Mouse (Mus musculus) hindbrain, embryonic 10.5 days (tissue): ENCODE results near the gene Osbpl5. TPM values are rescaled to one million over a fixed set of nuclear protein-coding genes. Genes with fewer than 3 reads are reported as not detected.
"Not testable (repeated sequence)": the region's sequence is repeated elsewhere in the genome, so short reads cannot be mapped to it uniquely, and the experiment has no call there.

Experiments used
- DNase-seq: peaks from one replicate; pipeline ENCODE4 v3.0.0-alpha.2; 2017; ENCODE audit warnings: low spot score
- H3K27ac ChIP-seq: fragments of 300-500 bp; sonication (generic); 2 replicates; pipeline ENCODE4 v1.5.1; 2016; ENCODE audit warnings: mild to moderate bottlenecking, moderate library complexity
- H3K27me3 ChIP-seq: fragments of 300-500 bp; sonication (generic); 2 replicates; pipeline ENCODE4 v1.6.1; 2016; ENCODE audit warnings: mild to moderate bottlenecking; ENCODE audit not compliant: poor library complexity, insufficient read depth, severe bottlenecking
- H3K36me3 ChIP-seq: fragments of 300-500 bp; sonication (generic); 2 replicates; pipeline ENCODE4 v1.6.1; 2016; ENCODE audit warnings: mild to moderate bottlenecking, moderate library complexity
- H3K4me1 ChIP-seq: fragments of 300-500 bp; sonication (generic); replicated peaks from 2 replicates; pipeline ENCODE4 v1.6.1; 2016; ENCODE audit warnings: mild to moderate bottlenecking
- H3K4me3 ChIP-seq: fragments of 300-500 bp; sonication (generic); 2 replicates; pipeline ENCODE4 v1.5.1; 2016; ENCODE audit warnings: mild to moderate bottlenecking, moderate library complexity
- H3K9me3 ChIP-seq: fragments of 300-500 bp; sonication (generic); 2 replicates; pipeline ENCODE4 v1.6.1; 2016; ENCODE audit warnings: mild to moderate bottlenecking, moderate library complexity
- WGBS: fragments of 180-500 bp; shearing (Covaris S2); methylation state at CpG from one replicate; pipeline ENCODE4 v1.1.7; 2016; 5-methylcytosine and 5-hydroxymethylcytosine counted together
- polyA plus RNA-seq: library from polyadenylated mRNA; unstranded; fragments of >200 nt; fragmentation: Nextera tagmentation; extraction: Ambion mirVana; gene quantifications from 2 replicates; pipeline ENCODE4 v1.2.1, GENCODE M21; 2016

The Osbpl5 gene
- polyA plus RNA-seq, 1 experiment from 2014 or later, result 20.8 TPM

GRCm38 (mm10) chr7:143643949-143644348 is 112.8 kb downstream of the Osbpl5 start:
- H3K27ac ChIP-seq, DNase-seq, H3K4me1 ChIP-seq, H3K9me3 ChIP-seq, H3K27me3 ChIP-seq, H3K4me3 ChIP-seq, H3K36me3 ChIP-seq: not testable (repeated sequence)
- WGBS, result 91% methylated on average over 2 of the region's 2 CpGs

Other genes starting within 250 kb of the Osbpl5 start
- gene Nap1l4, start 207.9 kb downstream of the Osbpl5 start, polyA plus RNA-seq, result 365 and 372 TPM in 2 replicates
- 75.5 and 77.0 TPM in 2 replicates for gene Cars, start 156.9 kb downstream of the Osbpl5 start, polyA plus RNA-seq
- 0.18 and 0.31 TPM in 2 replicates for gene Tnfrsf26, start 128.3 kb downstream of the Osbpl5 start, polyA plus RNA-seq
- 8.3 and 9.7 TPM in 2 replicates for gene Tnfrsf22, start 107.3 kb downstream of the Osbpl5 start, polyA plus RNA-seq
- 0.30 and 0.50 TPM in 2 replicates for gene Tnfrsf23, start 71.1 kb downstream of the Osbpl5 start, polyA plus RNA-seq
- not detected in 2 replicates for gene Mrgprg, start 10.0 kb upstream of the Osbpl5 start, polyA plus RNA-seq
- gene Mrgpre, start 27.5 kb upstream of the Osbpl5 start, polyA plus RNA-seq, result 2.2 and 2.7 TPM in 2 replicates
- gene Nadsyn1, start 65.9 kb upstream of the Osbpl5 start, polyA plus RNA-seq, result 9.0 and 9.5 TPM in 2 replicates
- 92.6 and 95.7 TPM in 2 replicates for gene Dhcr7, start 66.2 kb upstream of the Osbpl5 start, polyA plus RNA-seq
- not detected in 2 replicates for gene Gm498, start 109.9 kb upstream of the Osbpl5 start, polyA plus RNA-seq
- 0.95 and 1.6 TPM in 2 replicates for gene Shank2, start 244.9 kb upstream of the Osbpl5 start, polyA plus RNA-seq